Mouse (Mus musculus) urinary bladder, postnatal 10 days (tissue): ENCODE data around the gene Disp1.

ENCODE experiments used
- DNase-seq: peaks from one replicate; pipeline ENCODE4 v3.0.0; 2022; ENCODE audit warnings: low spot score

Disp1 gene

DNA sequence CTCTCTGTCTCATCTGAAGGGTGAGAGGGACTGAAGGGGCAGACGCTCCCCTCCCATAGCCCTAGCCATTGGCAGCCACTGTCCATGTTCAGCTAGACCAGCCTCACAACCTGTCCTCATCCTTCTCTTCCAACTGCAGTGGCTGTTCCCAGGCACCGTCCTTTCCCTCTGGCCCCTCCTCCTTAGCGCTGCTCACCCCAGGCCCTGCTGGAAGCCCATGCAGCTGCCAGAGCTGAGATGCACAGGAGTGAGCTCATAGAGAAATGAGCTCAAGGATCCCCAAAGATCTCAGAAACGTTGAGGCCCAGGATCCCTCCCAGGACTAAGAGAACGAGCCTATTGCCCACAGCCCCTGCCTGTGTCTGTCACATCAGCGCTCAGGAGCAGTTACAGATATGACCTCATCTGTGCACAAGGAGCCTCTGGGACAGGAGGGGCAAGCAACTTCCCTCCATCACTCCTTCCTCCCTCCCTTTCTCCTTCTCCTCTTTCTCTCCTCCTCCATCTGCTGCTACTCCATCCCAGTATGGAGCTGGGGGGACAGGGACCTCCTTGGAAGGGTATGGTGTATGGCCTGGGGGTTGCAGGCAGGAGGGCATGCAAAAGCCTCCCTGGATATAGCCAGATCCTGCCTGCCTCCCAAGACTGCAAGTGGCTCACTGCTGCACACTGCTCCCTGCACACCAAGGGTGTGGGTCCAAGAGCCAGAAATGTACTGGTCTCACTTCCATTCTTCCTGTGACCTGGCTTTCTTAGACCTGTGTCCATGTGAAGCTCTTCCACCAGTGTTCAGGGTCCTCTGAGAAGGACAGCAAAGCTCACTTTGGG, 181.2 kb downstream of the Disp1 start:
- no peak for DNase-seq

DNA sequence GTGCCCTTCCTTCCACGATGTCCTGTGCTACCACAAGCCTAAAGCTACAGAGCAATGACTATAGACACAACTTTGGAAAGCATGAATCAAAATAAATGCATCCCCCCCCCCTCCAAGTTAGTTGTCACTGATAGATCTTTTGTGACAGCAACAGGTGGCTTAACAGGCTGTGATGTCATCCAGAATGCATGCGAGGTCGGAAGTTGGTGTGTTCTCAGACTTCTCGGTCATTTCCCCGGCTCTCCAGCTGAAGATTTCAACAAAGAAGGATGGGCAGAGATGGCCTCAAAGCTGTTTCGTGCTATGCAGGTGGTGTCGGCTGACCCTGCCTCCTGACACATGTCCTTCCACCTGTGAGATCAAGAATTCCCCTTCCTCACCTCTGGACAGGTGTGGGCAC, 181.9 kb downstream of the Disp1 start:
- no peak for DNase-seq
